Mouse (Mus musculus) forebrain, embryonic 16.5 days (tissue): ENCODE data around the gene Mrps12. TPM values are rescaled to one million over a fixed set of nuclear protein-coding genes. Genes with fewer than 3 reads are reported as not detected.

Experiments
- polyA plus RNA-seq: library from polyadenylated mRNA; unstranded; fragments of >200 nt; fragmentation: Nextera tagmentation; extraction: Ambion mirVana; gene quantifications from 2 replicates; pipeline ENCODE4 v1.2.1, GENCODE M21; 2015

Gene Mrps12
- polyA plus RNA-seq, 1 experiment from 2014 or later: 105 TPM

Other genes with a start within 250 kb of the Mrps12 start
- gene Ifnl2, start 231.4 kb downstream of the Mrps12 start, polyA plus RNA-seq: not detected in 2 replicates
- not detected in 2 replicates for gene Ifnl3, start 219.0 kb downstream of the Mrps12 start, polyA plus RNA-seq
- gene Sycn, start 200.9 kb downstream of the Mrps12 start, polyA plus RNA-seq: not detected in 2 replicates
- not detected in 2 replicates for gene Nccrp1, start 194.6 kb downstream of the Mrps12 start, polyA plus RNA-seq
- 25.3 and 26.3 TPM in 2 replicates for gene Samd4b, start 143.7 kb downstream of the Mrps12 start, polyA plus RNA-seq
- gene Pak4, start 143.6 kb downstream of the Mrps12 start, polyA plus RNA-seq: 25.5 and 26.7 TPM in 2 replicates
- gene Acp7, start 110.5 kb downstream of the Mrps12 start, polyA plus RNA-seq: not detected in 2 replicates
- gene Fbxo27, start 49.0 kb downstream of the Mrps12 start, polyA plus RNA-seq: 6.3 and 11.1 TPM in 2 replicates
- gene Fbxo17, start 25.0 kb downstream of the Mrps12 start, polyA plus RNA-seq: 3.3 and 4.2 TPM in 2 replicates
- gene Sars2, start 172 bp upstream of the Mrps12 start, polyA plus RNA-seq: 16.9 and 17.2 TPM in 2 replicates
- gene Ccer2, start 14.4 kb upstream of the Mrps12 start, polyA plus RNA-seq: not detected in 2 replicates
- gene Sirt2, start 24.9 kb upstream of the Mrps12 start, polyA plus RNA-seq: 107 and 122 TPM in 2 replicates
- gene Nfkbib, start 25.7 kb upstream of the Mrps12 start, polyA plus RNA-seq: 58.8 and 62.1 TPM in 2 replicates
- 1.2 and 1.3 TPM in 2 replicates for gene Rinl, start 47.1 kb upstream of the Mrps12 start, polyA plus RNA-seq
- 185 and 203 TPM in 2 replicates for gene Hnrnpl, start 66.7 kb upstream of the Mrps12 start, polyA plus RNA-seq
- 87.1 and 97.7 TPM in 2 replicates for gene Ech1, start 83.4 kb upstream of the Mrps12 start, polyA plus RNA-seq
- 5.2 and 5.7 TPM in 2 replicates for gene Lgals4, start 92.0 kb upstream of the Mrps12 start, polyA plus RNA-seq
- 1.7 and 2.9 TPM in 2 replicates for gene Lgals7, start 122.0 kb upstream of the Mrps12 start, polyA plus RNA-seq
- gene Capn12, start 139.6 kb upstream of the Mrps12 start, polyA plus RNA-seq: 0.27 and 0.81 TPM in 2 replicates
- gene Actn4, start 220.5 kb upstream of the Mrps12 start, polyA plus RNA-seq: 150 and 155 TPM in 2 replicates
- 296 and 297 TPM in 2 replicates for gene Eif3k, start 240.0 kb upstream of the Mrps12 start, polyA plus RNA-seq
- gene Map4k1, start 240.2 kb upstream of the Mrps12 start, polyA plus RNA-seq: 6.7 and 10.0 TPM in 2 replicates